Comparison of ENCODE assay signal across 19 mouse cellular contexts in the genomic region with DNA sequence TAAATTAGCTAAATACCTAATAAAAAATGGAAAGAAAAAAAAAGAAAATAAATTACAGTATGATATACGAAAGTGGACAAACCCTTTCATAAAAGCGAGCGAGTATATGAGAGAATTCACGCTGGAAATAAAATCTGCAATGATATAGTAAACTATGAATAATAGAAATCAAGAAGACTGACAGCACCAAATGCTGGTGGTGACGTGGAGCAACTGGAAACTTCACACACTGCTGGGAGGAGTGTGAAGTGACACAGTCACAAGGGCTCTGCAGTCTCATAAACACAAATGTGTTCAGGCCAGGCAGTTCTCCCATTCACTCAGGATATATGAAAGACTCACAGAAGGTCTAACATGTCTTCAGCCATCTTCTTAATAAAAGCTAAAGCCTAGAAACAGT.
DNase-seq lines count a peak whose midpoint lies in the region; TF ChIP-seq lines count a peak whose summit lies in the region.
"Had no signal": no experiment of that assay in that cellular context is flagged by ENCODE, and none has a peak within 500 bp of the region (broad histone marks: within the 10 kb centered on the region; RNA-seq: fewer than 3 reads in every experiment).

No protein-coding gene starts in this region.

- no peaks in the 10 kb centered on the region for H3K79me3 ChIP-seq in C2C12 (ENCODE audit: low read depth)

- no peak for TF ChIP-seq POLR2A in myocyte (IDR thresholded peaks at IDR 0.05; ENCODE audit: insufficient read length, low read depth)

- no peak overlapping the region for H3K4me3 ChIP-seq in gastrocnemius, adult 2 months
- H3K4me3 ChIP-seq in C2C12 (ENCODE audit: insufficient read depth, poor library complexity, severe bottlenecking) (no peak overlapping the region), myocyte (no peak overlapping the region)

- no peaks in the 10 kb centered on the region for H3K27me3 ChIP-seq in C2C12 (ENCODE audit: control insufficient read depth, insufficient read depth, insufficient read length)
- no peaks in the 10 kb centered on the region for H3K27me3 ChIP-seq in myocyte (ENCODE audit: control insufficient read depth, insufficient read depth, insufficient read length)
- H3K27me3 ChIP-seq: CH12.LX had no signal

- no peak overlapping the region for H3K4me2 ChIP-seq in myocyte (ENCODE audit: low read depth)

- DNase-seq in gastrocnemius, adult 2 months: no peak
- DNase-seq in gastrocnemius, postnatal 36 days: no peak
- no peak for DNase-seq in adrenal gland, adult 2 months
- DNase-seq in frontal cortex, postnatal 25 days (ENCODE audit: low spot score in 2 of 2): no peak
- DNase-seq: adrenal gland, adult 8-10 months; adrenal gland, postnatal 10 days; adrenal gland, postnatal 14 days; adrenal gland, postnatal 25 days; adrenal gland, postnatal 36 days; B cell, adult 2 months; cerebellum, adult 11 months; cerebellum, adult 11-12 months; cerebellum, adult 18-20 months; cerebellum, adult 2 months; cerebellum, adult 8-10 months had no signal

- intact Hi-C loops in gastrocnemius, adult 2 months (cut with DNase I): no loop called here
- intact Hi-C loops in gastrocnemius, postnatal 36 days (cut with DNase I): no loop called here

- no peak for TF ChIP-seq CTCF in gastrocnemius, adult 2 months (IDR thresholded peaks at IDR 0.05)
- no peak for TF ChIP-seq CTCF in C2C12 (IDR thresholded peaks at IDR 0.05; ENCODE audit: control insufficient read depth, insufficient read depth, insufficient read length)

- no peaks in the 10 kb centered on the region for H3K79me2 ChIP-seq in C2C12 (ENCODE audit: control insufficient read depth, insufficient read depth)
- H3K79me2 ChIP-seq in myocyte (ENCODE audit: control insufficient read depth, insufficient read depth): no peaks in the 10 kb centered on the region

- H3K36me3 ChIP-seq in C2C12 (ENCODE audit: control insufficient read depth, insufficient read depth): no peaks in the 10 kb centered on the region
- no peaks in the 10 kb centered on the region for H3K36me3 ChIP-seq in myocyte (ENCODE audit: control insufficient read depth, insufficient read depth)
- H3K36me3 ChIP-seq: G1E had no signal

- H3ac ChIP-seq in C2C12 (ENCODE audit: control insufficient read depth, insufficient read length, low read depth) (no peak overlapping the region), myocyte (ENCODE audit: control insufficient read depth, insufficient read length) (no peak overlapping the region)

- H3K27ac ChIP-seq in gastrocnemius, adult 2 months: peak overlapping the region; percentile 31; the same call in 1 of the 2 replicates

TF ChIP-seq in C2C12, 6 proteins besides CTCF, POLR2A, EP300 and RAD21:
- TF ChIP-seq MYOD1 (IDR thresholded peaks at IDR 0.05; ENCODE audit: control insufficient read depth, insufficient read length, low read depth): peak; percentile 65
- no peak for TF ChIP-seq MYOG (IDR thresholded peaks at IDR 0.05; ENCODE audit: control insufficient read depth, extremely low read depth, insufficient read length)

TF ChIP-seq in myocyte, 11 proteins besides CTCF, POLR2A, EP300 and RAD21:
- no peak for TF ChIP-seq USF1 (IDR thresholded peaks at IDR 0.05; ENCODE audit: low read depth)
- no peak for TF ChIP-seq MAX (IDR thresholded peaks at IDR 0.05; ENCODE audit: low read depth)
- TF ChIP-seq TCF3 (IDR thresholded peaks at IDR 0.05; ENCODE audit: insufficient read length, low read depth): no peak
- TF ChIP-seq MYOD1 (IDR thresholded peaks at IDR 0.05; ENCODE audit: control insufficient read depth in 1 of 3, insufficient read length in 2 of 3, low read depth in 2 of 3): peak; percentile 56 to 89 (median 76)
- TF ChIP-seq SRF (IDR thresholded peaks at IDR 0.05; ENCODE audit: control insufficient read depth, insufficient read length, low read depth): no peak
- no peak for TF ChIP-seq E2F4 (IDR thresholded peaks at IDR 0.05; ENCODE audit: insufficient read depth)
- TF ChIP-seq TCF12 (IDR thresholded peaks at IDR 0.05; ENCODE audit: insufficient read depth, poor library complexity, severe bottlenecking): peak; percentile 13
- no peak for TF ChIP-seq REST (IDR thresholded peaks at IDR 0.05; ENCODE audit: insufficient read depth, insufficient read length)
- TF ChIP-seq CEBPB (IDR thresholded peaks at IDR 0.05; ENCODE audit: insufficient read depth, poor library complexity, severe bottlenecking): no peak
- TF ChIP-seq MYOG (IDR thresholded peaks at IDR 0.05; ENCODE audit: control insufficient read depth in 1 of 3, insufficient read depth in 1 of 3, insufficient read length in 2 of 3, low read depth in 2 of 3): no peak
- TF ChIP-seq POLR2AphosphoS2 (IDR thresholded peaks at IDR 0.05; ENCODE audit: insufficient read length, low read depth): no peak
